Mouse (Mus musculus) inflammation-experienced regulatory T-cells, adult 16 weeks (primary cell): Measurements from ENCODE around the gene Olfr1474. TPM values are rescaled to one million over a fixed set of nuclear protein-coding genes. Genes with fewer than 3 reads are reported as not detected.

Experiments
- polyA plus RNA-seq: library from polyadenylated mRNA; unstranded; fragments of 100-300 nt; shearing (Covaris generic); gene quantifications from one replicate; pipeline ENCODE4 v1.2.1, GENCODE M21; 2017

Olfr1474 gene
- polyA plus RNA-seq, result not detected

GRCm38 (mm10) chr19:13469265-13469664 lies at the start of gene Olfr1474:
Gene Olfr1474 (plus strand): TSS chr19:13469565.

GRCm38 (mm10) chr19:13443109-13443508 lies 26.3 kb upstream of the Olfr1474 start, which contains the start of gene Olfr1471:
Gene Olfr1471 (plus strand): TSS chr19:13443409.

GRCm38 (mm10) chr19:13455986-13456385 lies 13.4 kb upstream of the Olfr1474 start, which contains the start of gene Olfr1472:
Gene Olfr1472 (minus strand): TSS chr19:13456086.

GRCm38 (mm10) chr19:13480096-13480495 lies 10.7 kb downstream of the Olfr1474 start, which contains the start of gene Olfr1475:
Gene Olfr1475 (minus strand): TSS chr19:13480196.

DNA sequence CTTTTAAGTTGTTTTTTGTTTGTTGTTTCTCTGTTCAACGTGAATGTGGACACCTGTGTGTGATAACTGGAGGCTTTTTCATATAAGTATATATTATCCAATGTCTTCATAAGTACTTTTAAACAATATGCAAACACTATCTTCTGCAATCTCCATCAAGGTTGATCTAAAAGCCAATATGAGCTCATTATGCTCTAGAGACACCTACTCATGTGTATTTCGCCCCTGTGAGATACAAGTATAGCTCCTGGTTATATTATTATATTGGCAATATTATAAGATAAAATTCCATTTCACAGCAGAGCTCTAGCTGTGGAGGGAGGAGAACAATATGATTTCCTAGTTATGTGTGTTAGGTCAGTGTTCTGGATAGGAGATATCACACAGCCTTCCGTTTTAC lies 30.9 kb downstream of the Olfr1474 start, which contains the start of gene Olfr1477:
Olfr1477 (plus strand) TSS at position 301 of the 400 bp plus-strand sequence.

Other genes starting within 250 kb of the Olfr1474 start
- not detected for gene Olfr1463, start 238.2 kb upstream of the Olfr1474 start, polyA plus RNA-seq
- gene Olfr1465, start 154.0 kb upstream of the Olfr1474 start, polyA plus RNA-seq, result not detected
- gene Olfr1466, start 130.7 kb upstream of the Olfr1474 start, polyA plus RNA-seq, result not detected
- gene Olfr1467, start 107.3 kb upstream of the Olfr1474 start, polyA plus RNA-seq, result not detected
- gene Olfr1469, start 61.7 kb upstream of the Olfr1474 start, polyA plus RNA-seq, result not detected
- not detected for gene Olfr1471, start 26.2 kb upstream of the Olfr1474 start, polyA plus RNA-seq
- gene Olfr1472, start 13.5 kb upstream of the Olfr1474 start, polyA plus RNA-seq, result not detected
- gene Olfr1475, start 10.6 kb downstream of the Olfr1474 start, polyA plus RNA-seq, result not detected
- not detected for gene Olfr1477, start 31.0 kb downstream of the Olfr1474 start, polyA plus RNA-seq
- gene Olfr1480, start 58.3 kb downstream of the Olfr1474 start, polyA plus RNA-seq, result not detected
- gene Olfr1484, start 113.9 kb downstream of the Olfr1474 start, polyA plus RNA-seq, result not detected
- gene Olfr1487, start 147.8 kb downstream of the Olfr1474 start, polyA plus RNA-seq, result not detected
- gene Olfr1489, start 162.1 kb downstream of the Olfr1474 start, polyA plus RNA-seq, result not detected
- not detected for gene Olfr1490, start 181.5 kb downstream of the Olfr1474 start, polyA plus RNA-seq
- not detected for gene Olfr1491, start 227.7 kb downstream of the Olfr1474 start, polyA plus RNA-seq